Mouse (Mus musculus) right cerebral cortex, postnatal 4 days (tissue): Measurements from ENCODE around the gene Hus1.
A peak's percentile ranks its signal among the peaks of the same experiment; 100 is the strongest.

ENCODE experiments used
- DNase-seq: peaks from one replicate; pipeline ENCODE4 v3.0.0-alpha.2; 2022

Gene Hus1

DNA sequence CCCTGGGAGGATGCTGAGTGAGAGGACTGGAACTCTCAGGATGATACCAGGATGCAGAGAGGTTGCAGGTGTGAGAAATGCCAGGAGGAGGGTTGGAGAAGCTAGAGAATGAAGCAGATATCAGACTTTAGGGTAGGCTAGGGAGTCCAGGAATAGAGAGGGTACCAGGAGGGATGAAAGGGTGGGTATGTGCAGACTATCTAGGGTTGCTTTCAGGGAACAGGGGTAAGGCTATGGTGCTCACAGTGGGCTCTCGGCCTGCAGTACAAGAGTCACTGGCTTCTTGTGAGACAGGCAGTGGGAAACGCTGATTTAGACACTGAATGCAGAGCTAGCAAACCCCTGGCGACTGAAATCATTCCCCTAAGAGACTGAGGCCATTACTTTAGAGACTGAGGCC, 37.8 kb downstream of the Hus1 start, which contains the start of gene Pkd1l1:
Gene Pkd1l1, minus strand, starts transcription at position 101 of the 400 bp plus-strand sequence.
- no peak for DNase-seq

DNA sequence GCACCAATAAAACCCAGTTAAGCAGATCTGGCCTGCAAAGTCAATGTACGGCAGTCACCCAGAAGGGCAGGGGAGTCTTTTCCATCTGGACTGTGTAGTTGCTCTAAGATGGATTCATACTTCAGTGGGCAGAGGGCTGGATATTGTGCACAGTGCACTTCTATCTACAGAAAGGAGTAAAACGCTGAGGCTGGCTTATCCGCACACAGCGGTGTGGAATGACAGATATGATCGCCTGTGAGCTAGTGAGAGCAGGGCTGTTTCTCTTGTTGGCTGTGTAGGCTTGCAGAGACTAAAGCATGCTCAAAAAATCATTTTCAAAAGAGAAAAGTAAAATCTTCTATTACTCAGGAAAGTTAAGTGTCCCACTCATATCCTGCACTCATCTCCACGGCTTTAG, 38.9 kb downstream of the Hus1 start:
- no peak for DNase-seq

DNA sequence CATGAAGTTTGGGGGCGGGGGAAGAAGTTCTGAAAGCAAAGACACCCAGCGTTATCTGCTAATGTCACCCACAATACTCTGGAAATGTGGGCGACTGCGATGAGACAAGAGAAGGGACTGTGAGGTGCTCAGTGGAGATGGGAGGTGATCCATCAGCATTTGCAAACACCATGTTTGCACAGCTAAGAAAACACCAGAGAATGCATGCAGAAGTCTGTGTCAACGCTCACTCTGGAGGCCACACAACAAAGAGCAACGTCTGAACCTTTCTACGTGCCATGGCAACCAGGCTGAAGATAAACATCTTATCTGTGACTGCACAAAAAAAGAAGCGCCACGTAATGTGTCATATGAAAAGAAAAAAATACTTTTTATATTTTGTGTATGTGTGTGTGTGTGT, 40.5 kb downstream of the Hus1 start:
- no peak for DNase-seq

DNA sequence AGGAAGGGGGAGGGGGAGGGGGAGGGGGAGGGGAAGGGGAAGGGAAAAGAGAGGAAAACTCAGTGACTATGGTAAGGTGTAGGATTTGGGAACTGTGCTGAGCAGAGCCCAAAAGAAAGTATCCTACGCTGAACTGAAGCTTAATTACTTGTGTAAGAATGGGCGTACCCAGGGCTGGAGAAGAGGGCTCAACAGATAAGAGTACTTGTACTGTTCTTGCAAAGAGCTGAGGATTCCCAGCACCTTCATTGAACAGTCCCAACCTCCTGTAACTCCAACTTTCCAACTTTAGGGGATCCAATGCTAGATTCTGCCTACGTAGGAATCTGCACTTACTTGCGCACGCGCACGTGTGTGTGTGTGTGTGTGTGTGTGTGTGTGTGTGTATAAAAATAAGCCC, 42.9 kb downstream of the Hus1 start:
- DNase-seq: no peak

DNA sequence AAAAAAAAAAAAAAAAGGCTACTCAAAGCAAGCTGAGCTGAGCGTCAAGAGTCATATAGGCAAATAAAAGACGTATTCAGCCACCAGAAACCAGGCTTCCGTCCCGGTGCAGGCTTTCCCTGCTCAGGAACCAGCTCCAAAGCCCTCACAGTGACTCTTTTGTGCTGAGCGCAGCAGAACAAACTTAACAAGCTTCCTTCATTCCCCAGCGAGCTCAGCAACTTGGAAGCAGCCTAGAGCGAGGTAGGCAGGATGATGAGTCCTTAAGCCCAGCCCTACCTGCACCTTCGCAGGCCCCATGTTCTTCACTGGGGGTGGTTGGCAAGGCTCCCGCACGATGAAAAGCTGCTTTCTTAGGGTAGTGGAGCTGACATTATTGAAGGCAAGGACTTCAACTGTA, 52.4 kb downstream of the Hus1 start:
- peak; percentile 32 for DNase-seq

DNA sequence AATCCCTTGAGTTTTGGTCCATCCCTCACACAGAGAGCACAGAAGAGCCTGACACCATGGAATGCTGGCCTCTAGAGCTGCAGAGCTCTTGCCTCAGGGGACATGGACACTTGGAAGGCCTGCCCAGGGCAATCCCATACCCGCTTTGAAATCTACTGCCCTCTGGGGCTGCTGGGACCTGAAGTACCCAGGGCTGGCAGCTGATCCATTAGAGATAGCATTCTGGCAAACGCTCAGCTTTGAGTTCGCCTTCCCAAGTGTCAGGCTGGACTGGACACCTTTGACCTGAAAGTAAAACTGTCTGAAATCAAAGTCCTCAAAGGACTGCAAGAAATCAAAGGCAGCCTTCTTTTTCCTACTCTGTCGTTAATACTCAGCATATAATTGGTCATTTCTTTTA, 52.9 kb downstream of the Hus1 start:
- no peak for DNase-seq

DNA sequence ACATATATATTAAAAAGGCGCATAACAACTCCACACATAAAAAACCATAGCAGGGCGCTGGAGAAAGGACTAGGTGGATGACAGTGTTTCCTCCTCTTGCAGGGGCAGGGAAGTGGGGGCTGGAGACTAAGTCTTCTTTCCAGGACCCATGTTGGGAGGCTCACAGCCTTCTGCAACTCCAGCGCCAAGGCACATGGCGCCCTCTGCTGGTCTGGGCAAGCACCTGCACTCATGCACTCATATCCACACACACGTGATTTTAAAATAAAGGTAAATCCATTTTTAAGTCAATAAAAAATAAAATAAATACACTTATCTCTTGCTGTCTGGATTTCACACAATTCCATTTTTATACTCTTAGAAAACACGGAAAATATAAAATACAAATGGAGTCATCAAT, 54.0 kb downstream of the Hus1 start:
- no peak for DNase-seq

DNA sequence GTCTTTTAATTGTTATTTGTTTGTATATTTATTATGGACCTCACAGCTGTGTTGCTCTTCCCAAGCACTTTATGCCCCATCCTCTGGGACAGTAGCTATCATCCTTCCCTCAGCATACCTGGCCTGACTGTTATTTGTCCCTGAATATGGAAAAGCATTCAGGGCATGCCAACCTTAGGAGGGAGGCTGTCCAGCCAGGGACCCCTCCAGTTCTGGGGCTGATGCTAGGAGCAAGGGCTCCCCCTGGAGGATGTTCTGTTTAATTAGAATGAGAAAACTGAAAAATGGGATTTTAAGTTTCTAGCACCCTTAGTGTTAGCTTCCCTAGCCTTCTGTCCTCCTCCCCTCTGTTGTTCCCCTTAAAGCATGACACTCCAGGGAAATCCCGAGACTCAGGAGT, 55.3 kb downstream of the Hus1 start:
- peak; percentile 69 for DNase-seq

DNA sequence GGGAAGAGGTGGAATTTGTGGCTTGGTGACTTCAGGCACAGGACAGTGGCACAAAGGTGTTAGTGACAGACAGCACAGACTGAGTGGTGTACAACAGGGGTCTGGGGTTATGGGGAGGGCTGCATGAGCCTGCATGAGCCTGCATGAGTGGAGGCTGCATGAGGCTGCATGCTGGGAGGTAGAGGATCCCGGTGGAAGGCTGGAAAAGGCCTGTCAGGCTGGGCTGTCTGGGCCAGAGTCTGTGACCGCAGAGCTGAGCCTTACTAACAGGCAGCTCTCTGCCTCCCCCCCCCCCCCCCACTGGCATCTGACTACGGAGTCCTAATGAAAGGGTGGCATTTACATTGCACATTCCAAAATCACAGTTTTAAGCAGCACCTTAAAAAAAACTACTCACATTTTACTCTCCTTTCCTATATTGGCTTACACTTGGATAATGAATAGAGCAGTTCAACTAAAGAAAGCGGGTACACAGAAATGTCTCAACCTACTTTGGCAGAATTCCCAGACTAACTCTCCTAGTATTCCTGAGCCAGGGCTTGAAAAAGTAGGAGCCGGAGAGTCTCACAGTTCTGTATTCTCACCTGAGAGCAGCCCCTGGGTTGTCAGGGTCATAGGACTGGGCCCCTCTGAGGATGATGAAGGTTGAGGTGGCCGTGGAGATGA, 61.1 kb downstream of the Hus1 start:
- DNase-seq: no peak

DNA sequence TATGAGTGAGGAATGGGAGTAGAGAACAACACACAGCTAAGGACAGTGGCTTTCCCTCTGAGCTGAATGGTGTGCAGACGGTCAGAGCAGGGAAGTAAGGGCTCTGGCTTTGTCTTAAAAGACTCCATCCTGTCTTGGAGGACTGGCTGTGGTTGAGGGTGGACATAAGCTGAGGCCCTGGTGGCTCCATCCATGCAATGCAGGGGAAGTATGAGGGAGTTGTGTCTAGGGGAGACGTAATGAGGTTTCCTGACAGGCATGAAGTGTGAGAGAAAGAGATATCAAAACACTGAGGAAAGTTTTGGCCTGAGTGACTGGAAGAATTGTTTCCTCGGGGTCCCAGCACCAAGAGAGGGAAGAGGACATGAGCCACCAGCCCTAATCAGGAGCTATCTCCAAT, 62.1 kb downstream of the Hus1 start:
- no peak for DNase-seq

DNA sequence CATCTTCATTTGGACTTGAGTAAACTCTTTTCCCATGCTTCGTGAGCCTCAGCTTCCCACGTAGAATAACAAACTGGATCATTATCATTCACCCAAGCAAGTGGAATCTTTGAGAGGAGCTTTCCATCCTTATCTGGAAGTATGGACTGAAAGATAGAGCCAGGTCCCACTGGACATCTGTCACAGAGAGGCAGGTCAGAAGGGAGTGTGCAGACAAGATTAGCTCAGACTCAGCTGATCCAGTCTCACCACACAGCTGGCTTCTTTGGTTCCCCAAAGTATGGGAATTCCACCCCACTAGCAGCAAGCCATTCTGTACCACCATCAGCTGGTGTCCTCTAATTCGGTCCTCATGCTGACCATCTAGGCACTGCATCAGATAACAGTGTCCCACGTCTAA, 66.9 kb downstream of the Hus1 start:
- no peak for DNase-seq
